Mouse (Mus musculus): Measurements from ENCODE around the gene Neurod6.

Gene Neurod6

DNA sequence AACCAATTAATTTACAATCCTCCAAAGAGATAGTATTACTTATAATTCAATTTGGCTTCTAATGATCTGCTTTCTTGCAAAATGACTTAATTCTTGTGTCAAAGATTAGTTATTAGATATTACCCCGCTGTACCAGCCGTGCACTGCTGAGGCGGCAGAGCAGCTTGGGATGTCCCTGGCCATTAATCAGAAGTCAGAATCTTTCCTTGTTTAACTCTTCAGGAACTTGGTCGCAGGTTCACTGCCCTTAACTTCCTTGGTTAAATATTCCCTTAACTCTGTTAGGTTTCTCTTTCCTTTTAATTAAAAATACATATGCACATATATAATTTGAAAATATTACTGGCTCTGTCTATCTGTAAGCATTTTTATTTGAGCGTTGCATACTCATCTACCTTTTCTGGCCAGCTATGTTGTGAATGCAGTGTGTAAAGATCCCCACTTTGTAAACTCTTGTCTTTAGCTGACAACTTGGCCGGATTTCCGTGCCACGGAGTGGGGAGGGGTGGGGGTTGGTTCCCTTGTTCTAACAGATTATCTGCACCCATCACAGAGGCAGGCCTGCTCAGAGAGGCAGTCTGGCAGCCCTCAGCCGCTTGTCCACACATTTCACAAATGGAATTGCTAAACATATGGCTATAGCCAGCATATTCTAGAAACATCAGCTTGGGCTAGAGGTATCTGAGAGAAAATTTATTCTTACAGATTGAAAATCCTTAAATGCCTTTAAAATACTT lies 34.1 kb downstream of the Neurod6 start:
- no peak for DNase-seq (ENCODE audit: low read depth, low spot score)

DNA sequence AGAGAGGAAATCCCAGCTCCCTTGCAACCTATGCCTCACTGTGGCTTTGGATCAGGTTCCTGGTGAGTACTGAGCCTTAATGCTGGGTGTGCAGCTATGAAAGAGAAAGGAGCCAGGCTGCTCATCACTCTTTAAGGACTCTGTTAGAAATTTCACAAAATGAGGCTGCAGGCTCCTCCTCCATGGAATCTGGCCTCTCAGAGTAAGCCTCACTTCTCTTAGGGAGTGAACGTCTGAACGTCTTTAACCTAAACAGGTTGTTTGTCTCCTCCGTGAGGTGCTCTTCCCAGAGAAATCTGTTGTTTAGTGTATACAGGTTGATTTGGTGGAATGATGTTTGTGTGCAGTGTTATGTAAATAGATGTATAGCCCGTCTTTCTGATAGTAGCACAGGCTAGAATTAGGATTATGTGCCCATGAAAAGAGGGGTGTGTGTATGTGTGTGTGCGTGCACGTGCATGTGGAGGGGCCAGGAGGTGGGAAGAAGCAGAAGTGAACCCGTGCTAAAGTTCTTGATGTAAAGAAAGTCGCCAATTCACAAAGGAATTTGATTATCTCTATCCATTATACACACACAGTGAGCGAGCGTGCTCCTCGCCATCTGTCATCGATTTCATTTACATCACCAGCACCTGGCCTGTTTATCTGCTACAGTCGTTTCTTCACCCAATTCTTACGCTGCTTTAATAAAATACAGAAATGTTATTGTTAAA lies 34.8 kb downstream of the Neurod6 start:
- DNase-seq (ENCODE audit: low read depth, low spot score) = no peak

DNA sequence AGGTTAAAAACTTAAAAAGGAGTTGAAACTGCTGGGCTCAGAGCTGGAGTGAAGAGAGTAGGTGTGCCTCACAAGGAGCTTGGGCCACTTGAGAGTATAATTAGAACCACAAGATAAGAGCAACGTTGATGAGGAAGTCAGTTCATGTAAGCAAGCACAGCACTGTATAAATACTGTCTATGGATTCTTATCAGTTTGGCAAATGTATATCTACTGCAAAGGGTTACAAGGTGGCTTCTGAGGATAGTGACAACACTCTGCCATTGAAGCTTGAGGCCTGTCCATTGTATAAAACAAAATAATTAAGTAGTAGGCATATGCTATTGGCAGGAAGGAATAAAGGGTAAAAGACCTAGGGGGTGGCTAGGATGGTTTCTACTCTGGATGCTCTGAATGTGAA lies 46.4 kb downstream of the Neurod6 start:
- DNase-seq (ENCODE audit: low read depth, low spot score) = no peak

Data from WW6 (cell line).